Mouse (Mus musculus) right cerebral cortex, postnatal 10 days (tissue): ENCODE results near the gene Ccdc50.
A peak's percentile ranks its signal among the peaks of the same experiment; 100 is the strongest.

Source experiments
- DNase-seq, 2 experiments: peaks; one replicate each; pipeline ENCODE4 v3.0.0; 2021; ENCODE audit warnings: low spot score in 2 of 2

Ccdc50 gene

DNA sequence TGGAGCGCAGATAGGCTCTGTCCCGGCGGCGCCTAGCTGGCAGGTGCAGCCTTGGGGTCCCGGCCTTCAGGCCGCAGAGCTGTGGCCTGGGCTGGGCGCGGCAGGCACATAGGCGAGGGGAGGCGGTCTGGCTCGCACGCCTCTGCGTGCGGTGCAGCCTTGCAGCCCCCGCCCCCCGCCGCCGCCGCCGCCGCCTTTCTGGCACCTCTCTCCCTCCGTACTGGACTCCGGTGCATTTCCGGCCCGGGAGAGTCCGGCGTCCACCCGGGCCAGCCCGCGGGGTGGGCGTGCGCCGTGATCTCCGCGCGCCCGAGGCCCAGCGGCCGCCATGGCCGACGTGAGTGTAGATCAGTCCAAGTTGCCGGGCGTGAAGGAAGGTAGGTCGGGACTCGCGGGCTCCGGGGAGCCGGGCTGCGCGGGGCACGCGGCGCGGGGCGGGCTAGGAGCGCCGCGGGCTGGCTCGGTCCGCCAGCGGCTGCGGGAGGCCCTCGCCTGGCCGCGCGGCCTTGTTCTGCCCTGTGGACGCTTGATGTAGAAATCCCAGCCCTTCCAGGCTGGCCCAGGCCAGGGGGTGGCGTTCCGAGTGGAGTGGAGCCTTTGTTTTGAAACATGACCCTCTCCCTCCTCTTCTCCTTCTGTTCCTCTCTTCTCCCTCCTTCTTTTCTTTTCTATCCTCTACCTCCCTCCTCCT lies at the start of gene Ccdc50:
Gene Ccdc50, plus strand, starts transcription at position 109 of the 691 bp plus-strand sequence.
- DNase-seq, result peak; percentile 82 to 83

DNA sequence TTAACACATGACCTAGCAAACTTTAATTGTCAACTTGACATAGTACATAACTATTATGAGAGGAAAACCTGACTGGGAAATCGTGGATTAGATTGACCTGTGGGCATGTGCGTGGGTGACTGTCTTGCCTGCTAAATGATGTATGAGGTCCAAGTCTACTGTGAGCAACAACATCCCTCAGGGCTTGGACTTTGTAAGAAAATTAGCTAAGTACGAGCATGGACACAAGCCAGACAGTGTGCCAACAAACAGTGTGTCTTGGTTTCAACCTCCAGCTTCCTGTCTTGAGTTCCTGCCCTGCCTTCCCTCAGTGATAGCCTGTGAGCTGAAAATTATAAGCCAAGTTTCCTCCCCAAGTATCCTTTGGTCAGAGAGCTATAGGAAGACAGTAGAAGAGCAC lies 41.1 kb upstream of the Ccdc50 start:
- no peak for DNase-seq

DNA sequence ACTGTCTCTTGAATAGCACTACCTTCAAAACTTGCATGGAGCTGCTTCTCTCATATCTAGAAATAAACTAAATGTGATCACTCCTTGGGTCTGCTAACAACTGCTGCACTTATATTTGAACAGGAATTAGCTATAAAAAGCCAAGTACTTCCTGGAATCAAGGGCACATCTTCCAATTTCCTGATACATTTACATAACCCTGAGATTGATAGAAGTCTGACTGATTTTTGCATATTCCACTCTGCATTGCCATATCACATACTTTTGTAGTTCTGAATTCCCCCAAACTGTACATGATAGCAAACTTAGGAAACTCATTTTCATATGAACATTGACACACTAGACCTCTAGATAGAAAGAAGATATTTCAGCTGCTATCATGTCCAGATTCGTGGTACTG lies 40.3 kb upstream of the Ccdc50 start:
- no peak for DNase-seq

DNA sequence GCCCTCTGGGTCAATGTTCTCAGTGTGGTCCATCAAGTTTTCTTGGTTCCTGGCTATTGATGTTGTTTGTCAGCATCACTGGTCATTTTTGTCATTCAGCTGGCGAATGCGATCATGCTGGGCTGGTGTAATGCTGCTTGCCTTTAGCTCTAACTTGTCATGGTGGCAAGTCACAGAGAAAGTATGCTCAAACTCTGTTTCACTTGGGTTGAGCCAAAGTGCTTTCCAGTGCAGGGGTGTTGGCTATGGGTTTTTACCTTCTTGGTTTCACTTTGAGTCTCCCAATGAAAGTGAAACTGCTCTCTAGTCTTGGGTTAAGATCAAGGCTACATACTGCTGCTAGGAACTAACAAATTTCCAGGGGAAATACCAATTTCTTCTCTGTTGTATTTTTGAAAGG lies 39.4 kb upstream of the Ccdc50 start:
- DNase-seq, result no peak

DNA sequence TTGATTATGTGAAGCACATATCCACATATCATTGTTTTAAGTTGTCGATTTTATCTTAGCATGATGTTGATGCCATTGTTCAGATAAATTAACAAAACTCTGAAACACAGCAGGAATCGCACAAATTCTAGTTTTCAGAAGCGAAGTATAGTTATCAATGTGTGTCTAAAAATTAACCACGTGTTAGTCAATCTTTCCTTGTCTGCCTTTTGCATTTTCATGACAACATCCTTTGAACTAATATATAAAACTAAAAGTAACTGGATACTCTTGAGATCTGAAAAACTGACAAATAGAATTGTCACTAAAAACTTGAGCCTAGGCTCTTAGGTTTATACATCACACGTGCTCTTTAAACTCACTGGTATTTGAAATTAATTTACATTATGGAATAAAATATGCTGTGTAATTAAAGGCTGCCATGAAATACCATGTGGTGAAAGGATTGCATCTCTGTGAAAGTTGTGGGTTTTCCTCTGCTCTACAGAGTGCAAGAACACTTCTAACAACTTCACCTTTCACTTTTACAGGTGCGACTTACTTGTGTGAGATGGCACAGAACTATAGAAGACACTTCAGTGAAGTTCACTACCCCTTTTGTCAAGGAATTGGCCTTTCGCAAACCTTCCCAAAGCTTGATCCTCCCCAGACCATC lies 38.7 kb upstream of the Ccdc50 start:
- DNase-seq, result no peak

DNA sequence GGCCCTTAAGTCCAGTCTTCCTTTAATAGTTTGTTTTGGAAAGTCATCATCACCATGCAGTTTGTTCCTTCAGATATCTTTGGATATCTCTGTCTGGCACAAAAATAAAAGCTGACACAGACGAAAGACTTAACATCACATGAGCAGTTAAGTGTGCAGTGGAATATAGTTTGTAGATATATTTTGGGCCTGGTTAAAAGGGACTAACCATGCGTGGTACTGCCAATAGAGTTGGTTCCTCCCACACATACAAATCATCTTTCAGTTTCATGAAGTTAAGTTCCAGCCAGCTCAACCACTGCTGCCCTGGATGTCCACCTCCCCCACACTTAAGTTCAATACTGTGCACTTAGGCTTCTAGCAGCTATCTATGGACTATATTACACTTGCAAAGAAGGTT lies 34.2 kb upstream of the Ccdc50 start:
- no peak for DNase-seq

DNA sequence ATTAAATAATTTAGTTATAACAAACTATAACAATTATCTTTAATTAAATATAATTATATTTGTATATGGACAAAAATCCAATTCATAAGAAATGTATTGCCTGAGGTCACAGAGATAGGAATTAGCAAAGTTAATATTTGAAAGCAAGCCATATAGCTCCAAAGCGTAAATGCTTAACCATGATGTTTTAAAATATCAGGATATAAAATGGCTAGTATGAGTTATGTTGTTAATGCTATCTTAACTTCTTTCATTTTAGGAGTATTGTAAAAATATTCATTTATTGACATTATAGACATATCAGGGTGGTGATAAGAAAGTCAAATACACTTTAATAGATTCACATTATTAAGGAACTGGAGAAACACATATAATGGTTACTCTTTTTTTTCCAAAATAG lies 28.6 kb upstream of the Ccdc50 start:
- no peak for DNase-seq

DNA sequence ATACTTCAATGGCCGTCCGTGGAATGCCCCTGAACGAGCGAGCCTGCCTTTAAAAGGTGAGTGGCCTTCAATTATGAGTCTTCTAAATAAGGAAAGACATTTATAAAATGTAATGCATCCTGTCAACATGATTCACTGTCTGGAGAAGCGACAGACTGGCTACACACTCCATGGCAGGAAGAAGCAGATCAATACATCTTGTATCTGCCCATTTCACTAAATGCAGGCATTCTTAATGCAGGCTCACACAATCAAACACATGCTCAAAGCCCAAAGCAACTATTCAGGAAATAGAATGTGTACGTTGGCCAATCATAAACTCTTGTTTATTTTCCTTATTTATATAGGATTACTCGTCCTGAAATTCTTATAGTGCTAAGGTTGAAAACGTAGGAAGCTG lies 18.5 kb upstream of the Ccdc50 start, which contains the start of gene Uts2b:
Gene Uts2b, minus strand, starts transcription at position 49 of the 400 bp plus-strand sequence.
- no peak for DNase-seq

DNA sequence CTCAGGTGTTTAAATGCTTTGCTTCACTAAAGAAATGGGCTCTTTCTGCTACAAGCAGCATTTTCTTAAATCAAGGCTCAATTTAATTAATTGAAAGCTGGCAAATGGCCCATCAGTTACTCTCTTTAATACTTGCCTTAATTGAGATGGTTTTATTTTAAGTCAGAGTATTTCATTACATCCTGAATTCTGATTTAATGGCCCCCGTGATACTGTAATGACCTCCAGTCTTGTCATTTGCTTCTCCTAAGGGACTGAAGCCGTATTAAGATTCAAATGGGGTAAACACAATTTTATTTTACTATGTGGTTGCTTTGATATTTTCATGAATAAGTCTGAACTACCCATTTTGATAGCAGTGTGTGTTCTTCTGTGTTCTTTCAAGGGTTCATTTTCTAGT lies 18.0 kb upstream of the Ccdc50 start:
- DNase-seq, result no peak

DNA sequence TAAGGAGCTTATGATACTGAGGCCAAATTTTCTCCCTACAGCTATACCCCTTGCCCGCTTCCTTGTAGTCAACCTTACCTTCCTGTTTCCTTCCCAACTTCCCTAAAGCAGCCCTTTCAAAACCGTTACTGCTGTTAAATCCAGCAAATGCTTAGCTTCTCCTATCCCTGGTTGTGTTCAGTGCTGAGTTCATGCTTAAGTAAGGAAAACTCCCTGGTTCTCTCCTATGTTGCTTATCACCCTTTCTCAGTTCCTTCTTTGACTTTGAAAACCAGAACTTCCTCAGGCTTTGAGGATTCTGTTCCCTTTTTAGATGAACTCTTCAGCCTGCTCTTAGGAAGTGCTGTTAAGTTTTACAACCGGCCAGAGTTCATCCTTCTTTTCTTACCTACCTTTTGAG lies 14.5 kb upstream of the Ccdc50 start:
- DNase-seq, result no peak

DNA sequence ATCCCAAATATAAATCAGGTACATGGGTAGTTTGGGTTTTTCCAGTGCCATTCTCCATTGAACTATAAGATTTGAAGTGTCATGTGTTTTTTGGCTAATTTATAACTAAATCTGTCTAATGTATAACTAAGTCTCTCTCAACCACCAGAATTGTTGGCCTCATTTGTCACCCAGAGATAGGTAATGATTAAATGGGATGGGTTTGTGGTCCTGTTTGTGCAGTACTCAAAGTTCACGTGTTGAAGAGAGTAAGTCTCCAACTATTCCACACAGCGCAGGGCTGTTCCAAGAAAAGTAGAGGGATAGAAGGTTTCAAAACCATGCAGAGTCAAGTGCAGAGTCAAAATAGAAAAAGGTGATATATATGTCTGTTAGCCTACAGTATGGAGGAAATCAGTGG lies 13.4 kb upstream of the Ccdc50 start:
- DNase-seq, result no peak

DNA sequence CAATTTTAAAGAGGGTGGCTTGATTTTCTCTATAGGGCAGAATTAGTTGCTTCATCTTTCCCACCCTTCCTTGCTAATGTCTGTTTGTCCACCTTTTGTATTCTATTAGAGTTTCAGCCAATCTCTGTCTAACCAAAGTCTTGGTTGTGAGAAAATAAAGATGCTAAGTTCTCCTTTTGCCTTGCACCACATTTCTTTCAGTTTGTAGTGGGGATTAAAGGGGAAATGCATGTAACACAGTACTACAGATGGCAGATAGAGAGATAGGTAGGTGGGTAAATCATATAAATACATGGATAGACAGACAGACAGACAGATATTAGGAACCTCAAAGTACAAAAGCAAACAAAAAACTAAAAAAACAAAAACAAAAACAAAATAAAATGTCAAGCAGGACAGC lies 12.1 kb upstream of the Ccdc50 start:
- DNase-seq, result no peak

DNA sequence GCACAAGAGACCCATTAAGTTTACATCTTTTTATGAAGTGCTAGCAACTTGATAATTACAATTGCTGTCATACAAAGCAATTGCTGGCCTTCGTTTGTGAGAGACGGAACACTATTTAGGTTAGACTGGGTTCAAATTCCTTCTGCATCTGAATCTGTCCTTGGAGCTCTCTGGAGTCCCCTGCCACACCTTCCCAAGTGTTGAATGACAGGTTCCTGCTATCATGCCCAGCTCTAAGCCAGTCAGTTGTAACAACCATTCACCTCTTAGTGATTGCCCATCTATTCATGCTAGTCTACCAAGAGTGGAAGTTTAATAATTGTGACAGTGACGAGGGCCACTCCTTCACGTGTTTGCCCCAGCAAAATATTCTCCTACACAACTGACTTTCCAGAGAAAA lies 6.5 kb upstream of the Ccdc50 start:
- DNase-seq, result no peak

DNA sequence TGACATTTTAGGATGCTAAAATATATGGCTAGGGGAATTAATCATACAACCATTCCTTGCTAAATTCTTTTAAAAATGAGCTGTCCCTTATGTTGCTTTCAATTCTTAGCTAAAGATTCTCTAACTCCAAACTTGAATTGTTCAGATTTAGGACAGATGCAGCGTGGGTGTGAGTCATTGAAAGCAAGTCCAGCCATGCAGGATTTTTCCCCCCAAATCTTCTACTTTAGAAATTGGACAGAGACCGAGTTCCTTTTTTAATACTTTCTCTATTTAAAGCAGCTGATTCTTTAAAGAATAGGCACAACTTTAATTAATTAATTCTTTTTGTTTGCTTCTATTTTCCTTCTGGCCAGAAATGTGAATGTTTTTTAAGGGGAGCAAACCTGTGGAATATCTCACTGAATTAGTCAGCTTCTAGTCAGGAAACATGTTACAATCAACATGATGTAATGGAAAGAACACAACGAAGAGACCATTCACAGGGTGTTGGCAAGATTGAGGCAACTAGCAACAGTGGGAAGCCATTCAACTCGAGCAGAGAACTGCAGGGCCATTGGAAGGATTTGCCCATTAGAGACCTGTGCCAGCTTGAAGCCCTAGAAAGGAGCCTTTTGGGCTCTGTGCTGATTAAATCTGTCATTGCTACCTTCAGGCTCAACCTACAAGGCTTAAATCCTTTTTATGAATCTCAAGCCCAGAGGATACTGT lies 3.6 kb upstream of the Ccdc50 start:
- DNase-seq, result peak; percentile 58 to 67

DNA sequence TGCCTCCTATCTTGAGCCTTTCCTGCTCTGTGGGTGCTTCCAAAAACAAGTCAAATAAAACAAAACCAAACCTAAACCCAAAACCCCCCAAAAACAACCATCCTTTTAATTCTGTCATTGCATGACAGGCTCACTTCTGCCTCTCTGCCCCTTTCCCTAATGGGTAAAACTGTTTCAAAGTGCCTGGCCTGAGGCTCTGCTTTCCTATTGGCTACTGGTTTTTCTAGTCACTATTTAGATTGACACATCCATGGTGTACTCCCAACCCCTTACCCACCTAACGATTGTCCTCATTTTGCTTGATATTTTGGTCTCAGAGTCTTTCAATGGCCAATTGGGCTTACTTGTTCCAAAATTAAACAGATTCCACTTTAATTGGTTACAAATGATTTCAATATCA lies 3.0 kb upstream of the Ccdc50 start:
- DNase-seq, result no peak

DNA sequence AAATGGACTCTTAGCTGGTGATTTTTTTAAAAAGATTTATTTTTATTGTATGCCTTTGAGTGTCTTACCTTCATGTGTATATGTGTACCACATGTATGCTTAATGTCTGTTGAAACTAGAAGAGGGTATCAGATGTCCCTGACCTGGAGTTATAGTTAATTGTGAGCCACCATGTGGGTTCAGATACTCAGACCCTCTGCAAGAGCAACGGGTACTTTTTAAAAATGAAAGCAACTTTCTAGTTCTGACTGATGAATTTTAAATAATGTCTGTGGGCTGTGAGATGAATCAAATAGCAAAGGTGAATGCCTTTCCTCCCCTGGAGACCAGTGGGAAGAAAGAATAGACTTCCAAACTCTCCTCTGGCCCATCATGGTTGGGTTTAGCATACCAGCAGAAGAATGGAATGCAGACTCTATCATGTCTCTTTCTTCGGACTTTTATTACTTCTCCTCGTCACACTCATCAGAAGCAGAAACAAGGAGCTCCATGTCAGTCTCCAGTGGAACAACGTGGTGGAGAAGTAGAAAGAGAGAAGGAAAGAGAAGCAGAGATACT lies 1.7 kb upstream of the Ccdc50 start:
- no peak for DNase-seq

DNA sequence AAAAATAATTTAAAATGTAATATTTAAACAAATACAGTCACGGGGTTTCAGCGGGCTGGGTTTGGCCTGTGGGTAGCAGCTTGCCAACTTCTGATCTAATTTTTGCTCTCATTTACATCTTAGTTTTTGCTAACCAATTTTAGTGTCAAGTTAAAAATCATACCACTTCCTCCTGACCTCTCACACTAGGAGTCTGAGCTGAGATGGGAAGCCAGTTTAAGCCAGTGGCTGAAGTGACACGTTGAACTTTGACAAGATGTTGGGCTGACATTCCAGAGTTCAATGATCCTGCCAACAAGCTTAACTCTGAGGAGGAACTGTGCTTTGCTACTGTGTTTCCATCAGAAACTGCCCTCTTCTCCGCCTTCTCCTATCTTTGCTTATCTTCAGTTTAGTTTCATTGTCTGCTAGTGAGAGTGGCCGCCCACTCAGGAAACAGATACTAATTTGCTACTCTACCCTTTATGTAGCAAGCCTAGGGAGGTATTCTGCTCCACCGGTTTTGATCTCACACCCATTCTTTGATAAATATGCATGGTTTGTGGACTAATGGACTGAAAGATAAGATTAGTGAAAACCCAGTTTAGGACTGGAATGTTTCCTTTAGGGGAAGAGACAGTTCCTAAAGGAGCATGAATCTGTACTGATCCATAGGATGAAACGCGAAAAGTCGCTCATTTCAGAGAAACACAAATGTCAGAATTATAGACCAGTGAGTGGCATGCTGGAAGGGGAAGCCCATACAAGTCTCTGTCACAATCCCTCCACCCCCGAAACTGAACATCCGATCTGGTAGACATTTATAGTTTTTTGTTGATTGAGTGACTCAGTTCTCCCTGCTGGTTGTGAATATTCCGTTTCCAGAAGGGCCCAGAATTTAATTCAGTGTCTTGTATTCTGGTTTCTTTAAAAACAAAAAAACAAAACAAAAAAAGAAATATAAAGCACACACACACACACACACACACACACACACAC lies 746 bp upstream of the Ccdc50 start:
- DNase-seq, result no peak

DNA sequence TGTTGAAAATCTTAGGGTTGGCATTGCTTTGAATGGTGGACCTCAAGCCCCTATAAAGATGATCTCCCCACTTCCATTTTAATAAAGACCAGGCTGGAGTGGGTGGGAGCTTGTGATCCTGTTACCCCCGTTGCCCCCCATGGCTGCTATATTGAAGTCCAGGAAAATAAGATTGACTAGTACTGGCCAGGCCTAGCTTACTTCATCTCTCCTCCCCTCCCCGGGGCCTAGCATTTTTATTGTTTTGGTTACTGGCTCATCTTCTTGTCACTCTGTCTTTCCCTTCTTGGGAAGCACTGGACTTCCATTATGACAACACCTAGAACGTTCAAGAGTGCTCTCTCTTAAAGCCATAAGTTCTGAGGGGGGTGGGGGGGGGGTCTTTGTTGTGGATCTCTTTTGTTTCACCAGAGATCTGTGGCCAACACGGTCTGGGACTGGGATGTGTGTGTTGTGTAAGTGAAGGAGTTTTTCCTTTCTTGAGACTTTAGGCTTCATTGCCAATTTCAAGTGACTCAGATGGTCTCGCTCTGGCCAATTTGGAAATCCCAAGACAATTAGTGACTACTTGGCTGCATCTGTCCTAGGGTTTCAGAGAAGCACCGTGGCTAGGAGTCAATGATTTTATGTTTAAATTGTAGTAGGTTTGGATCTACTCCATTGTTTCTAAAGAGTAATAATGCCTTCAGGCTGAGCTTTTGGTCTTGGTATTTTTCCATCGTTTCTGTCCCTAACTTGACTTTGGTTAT lies 1.0 kb downstream of the Ccdc50 start:
- no peak for DNase-seq

DNA sequence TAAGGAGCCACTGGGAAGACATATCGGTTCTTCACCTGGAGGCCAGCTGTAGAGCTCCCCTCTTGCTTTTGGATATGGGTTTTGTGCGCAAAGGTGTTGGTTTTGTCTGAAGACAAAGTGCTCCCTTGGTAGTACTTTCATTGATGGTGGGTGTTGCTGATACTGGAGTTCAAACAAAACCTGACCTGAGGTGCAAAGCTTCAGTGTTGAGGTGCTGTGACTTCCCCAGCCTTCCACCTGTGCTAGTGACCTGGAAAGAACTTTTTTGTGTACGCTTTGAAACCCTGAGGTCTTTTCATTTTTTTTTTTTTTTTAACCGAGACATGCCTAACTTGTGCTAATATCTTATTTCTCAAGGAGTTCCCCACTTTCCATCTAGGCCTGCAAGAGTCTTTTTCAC lies 1.6 kb downstream of the Ccdc50 start:
- DNase-seq, result no peak

DNA sequence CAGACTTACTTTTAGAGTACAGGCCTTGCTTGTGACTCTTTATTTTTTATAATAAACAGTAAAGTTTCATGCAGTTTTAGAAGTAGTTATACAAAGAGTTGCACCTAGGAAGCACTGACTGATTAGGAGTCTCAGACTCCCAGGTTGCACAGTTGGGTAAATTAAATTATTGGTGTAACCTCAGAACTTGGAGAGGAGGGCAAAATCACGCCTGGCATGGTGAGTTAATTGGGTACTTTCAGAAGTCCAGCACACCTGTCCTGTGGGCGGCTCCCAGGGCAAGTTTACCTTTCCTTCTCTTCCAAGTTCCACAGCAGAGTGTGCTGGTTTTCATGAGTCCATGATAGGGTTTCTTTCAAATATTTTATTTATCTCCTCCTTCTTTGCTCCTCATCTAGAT lies 3.2 kb downstream of the Ccdc50 start:
- DNase-seq, result no peak
